Mouse (Mus musculus) liver, postnatal 0 days (tissue): ENCODE results near the gene Mfsd10.

Experiments
- CTCF ChIP-seq: sonication (generic); IDR thresholded peaks from 2 replicates; pipeline ENCODE4 v1.5.1; 2016; ENCODE audit warnings: antibody characterized with exemption, low read depth
- EP300 ChIP-seq: IDR thresholded peaks from 2 replicates; pipeline ENCODE4 v1.6.1; 2016; ENCODE audit warnings: antibody characterized with exemption, low read depth, mild to moderate bottlenecking

DNA sequence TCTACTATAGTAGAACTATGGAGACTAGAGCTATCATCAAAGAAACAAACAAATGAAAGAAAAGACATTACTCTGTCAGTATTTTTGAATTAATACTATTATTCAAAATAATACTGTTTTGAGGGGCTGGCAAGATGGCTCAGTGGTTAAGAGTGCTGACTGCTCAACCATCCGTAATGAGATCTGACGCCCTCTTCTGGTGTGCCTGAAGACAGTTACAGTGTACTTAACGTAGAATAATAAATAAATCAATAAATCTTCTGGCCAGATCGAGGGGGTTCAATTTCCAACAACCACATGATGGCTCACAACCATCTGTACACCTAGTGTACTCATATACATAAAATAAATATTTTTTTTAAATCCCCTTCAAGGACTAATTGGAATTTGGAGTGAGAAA lies 24.9 kb upstream of the Mfsd10 start:
- TF ChIP-seq CTCF (0 out of 2 replicates have a peak, but pooled peaks have one; percentile 9), EP300 (no peak)
